Mouse (Mus musculus) cerebellum, postnatal 25 days (tissue): Measurements from ENCODE around the gene Katna1.
"Not testable (repeated sequence)": the region's sequence is repeated elsewhere in the genome, so short reads cannot be mapped to it uniquely, and the experiment has no call there.

ENCODE experiments used
- DNase-seq, 2 experiments: peaks; one replicate each; pipeline ENCODE4 v3.0.0; 2021; ENCODE audit warnings: mixed read lengths in 2 of 2

Gene Katna1

DNA sequence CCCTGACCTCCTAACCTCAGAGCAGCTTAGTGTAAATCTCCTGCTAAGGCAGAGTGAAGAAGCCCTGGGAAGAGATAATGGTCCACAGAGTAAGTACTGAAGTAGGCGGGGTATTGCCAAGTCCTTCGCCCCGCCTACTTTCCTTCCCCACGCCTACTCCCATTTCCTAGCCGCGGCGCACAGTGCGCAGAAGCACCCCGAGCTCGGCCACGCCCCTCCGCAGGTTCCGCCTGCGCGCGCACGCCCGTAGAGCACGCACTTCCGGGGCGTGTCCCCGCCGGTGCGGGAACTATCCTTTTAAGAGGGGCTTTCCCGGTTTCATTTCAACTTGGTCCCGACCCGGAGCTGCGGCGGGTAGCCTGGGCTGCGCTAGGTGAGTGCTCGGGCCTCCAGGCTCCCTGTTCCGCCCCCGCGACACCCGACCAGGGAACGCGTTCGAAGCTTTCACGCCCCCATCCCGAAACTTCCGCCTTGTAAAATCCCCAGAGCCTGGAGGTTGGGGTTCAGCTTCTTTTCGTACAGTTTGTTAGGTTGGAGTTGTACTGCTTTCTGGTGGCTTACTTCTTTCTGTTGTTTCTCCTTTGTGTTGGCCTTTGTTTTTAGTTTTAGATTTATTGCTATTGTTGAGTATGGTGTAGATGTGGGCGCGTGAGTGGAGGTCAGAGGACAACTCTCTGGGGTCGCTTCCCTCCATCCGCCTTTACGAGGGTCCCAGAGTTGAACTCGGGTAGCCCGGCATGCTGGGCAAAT, at the start of gene Katna1:
Gene Katna1 (plus strand): TSS at position 250 of the 750 bp plus-strand sequence.
- DNase-seq, result peak; percentile 87 to 95

DNA sequence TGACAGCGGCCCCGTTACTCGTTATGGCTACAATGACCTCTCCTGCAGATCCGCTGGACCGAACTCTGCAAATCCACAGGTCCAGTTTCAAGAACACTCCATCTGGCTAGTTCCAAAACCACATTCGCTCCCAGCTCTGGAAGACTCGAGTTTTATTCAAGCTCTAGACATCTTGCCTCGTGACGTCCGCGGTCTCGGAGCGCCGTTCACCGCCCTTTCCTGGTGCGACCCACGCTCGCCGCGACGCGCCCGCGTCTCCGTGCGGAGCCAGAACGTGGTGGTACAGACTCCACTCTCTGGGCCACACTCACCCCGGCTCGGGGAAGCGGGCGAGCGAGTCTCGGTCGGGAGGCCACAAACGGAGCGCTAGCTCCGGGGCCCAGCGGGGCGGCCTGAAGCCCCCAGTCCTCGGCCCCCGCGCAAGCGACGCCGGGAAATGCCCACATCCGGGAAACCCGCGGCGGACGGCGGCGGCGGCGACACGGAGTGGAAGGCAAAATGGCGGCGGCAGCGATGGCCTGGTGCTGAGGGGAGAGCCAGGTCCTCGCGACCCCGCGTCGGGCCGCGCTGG, 45.0 kb upstream of the Katna1 start, which contains the start of the genes Pcmt1 and Lats1:
Gene Pcmt1 (minus strand): TSS at position 406 of the 571 bp plus-strand sequence.
Gene Lats1 (plus strand): TSS at position 484 of the 571 bp plus-strand sequence.
- DNase-seq, result peak; percentile 94 to 95

DNA sequence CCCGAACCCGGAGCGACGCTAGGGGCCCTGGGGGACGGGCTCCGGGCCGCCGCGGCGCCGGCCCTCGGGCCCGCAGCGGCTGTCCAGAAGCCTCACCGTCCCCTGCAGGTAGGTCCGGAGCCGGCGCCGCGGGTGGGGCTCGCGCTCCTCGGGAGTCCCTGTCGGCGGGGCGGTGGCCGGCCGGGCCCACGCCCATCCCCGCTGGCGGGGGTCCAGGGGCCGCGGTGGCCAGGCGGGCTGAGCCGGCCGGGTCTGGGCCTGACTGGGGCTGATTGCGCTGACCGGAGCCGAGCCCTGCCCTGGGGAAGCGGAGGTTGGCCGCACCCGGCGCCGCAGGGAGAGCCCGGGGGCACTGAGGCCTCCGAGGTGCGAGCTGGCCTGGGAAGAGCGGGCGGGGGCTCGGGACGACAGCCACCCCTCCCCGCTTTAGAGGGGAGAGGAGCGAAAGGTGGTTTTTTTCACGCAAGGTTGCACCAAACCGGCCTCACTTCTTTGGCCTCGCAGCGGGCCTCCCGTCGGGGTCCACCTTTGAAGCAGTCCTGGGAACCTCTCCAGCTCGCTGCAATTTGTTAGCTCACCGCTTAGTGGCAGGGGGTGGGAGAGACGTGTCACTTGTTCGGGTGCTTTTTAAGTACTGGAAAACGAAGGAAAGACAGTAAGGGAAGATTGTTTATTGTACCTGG, 44.3 kb upstream of the Katna1 start:
- DNase-seq, result peak; percentile 81

DNA sequence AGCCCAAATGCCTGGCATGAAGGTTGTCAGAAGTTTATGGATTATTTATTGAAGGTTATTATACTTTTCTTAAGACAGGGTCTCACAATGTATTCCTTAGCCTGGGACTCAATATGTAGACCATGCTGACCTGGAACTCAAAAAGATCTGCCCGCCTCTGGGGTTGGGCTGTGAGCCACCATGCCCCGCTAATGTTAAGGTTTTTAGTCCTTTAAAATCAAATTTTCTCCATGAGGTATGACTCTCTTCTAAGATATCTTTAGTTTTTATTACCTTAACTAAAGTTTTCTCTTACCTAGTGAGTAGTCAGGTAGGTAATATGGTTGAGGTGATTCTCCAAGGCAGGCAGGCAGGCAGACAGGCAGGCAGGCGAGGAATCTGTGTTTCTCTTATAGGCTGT, 43.6 kb upstream of the Katna1 start:
- DNase-seq, result no peak

DNA sequence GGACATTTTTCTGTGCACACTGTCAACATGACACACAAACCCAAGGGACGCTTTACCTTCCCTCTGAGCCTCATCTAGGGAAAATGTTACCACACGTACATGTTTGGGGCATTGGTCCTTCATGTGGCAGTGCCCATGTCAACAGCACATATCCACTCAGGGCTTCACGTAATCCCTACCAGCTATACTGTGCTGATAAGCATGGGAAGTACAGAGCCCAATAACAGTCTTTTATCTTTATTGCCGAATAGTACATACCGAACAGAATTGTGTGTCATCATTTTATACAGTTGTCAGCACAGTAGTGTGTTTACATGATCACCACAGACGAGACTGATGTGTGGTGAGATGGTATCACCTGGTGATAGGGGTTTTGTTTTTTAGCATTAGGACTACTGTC, 38.9 kb upstream of the Katna1 start:
- no peak for DNase-seq

DNA sequence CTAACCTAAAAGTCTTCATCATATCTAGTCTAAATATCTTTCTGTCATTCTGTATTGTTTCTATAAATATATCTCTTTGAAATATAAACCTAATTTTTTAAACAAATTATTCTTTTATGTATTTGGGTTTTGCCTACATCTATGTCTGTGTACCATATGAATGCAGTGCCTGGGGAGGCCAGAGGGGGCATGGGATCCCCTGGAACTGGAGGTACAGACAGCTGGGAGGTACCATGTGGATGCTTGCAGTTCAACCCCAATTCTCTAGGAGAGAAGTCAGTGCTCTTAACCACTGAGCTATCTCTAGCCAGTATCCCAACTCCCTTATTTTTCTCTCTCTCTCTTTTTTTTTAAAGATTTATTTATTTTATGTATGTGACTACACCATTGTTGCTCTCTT, 30.5 kb upstream of the Katna1 start:
- no peak for DNase-seq

DNA sequence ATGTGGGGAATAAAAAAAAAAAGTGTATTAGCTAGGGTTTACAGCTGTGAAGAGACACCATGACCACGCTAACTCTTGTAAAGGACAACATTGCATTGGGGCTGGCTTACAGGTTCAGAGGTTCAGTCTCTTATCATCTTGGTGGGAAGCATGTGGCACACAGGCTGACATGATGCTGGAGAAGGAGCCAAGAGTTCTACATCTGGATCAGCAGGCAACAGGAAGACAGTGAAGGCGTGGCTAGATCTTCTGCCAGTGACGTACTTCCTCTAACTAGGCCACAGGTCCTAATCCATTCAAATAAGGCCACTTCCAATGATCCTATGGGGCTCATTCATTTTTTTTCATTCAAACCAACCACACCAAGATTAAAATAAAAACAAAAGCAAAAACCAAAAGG, 25.7 kb upstream of the Katna1 start:
- no peak for DNase-seq

DNA sequence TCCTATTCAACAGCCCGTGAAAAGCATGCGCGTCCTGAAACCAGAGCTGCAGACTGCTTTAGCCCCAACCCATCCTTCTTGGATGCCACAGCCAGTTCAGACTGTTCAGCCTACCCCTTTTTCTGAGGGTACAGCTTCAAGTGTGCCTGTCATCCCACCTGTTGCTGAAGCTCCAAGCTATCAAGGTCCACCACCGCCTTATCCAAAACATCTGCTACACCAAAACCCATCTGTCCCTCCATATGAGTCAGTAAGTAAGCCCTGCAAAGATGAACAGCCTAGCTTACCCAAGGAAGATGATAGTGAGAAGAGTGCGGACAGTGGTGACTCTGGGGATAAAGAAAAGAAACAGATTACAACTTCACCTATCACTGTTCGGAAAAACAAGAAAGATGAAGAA, 23.2 kb upstream of the Katna1 start:
- DNase-seq, result no peak

DNA sequence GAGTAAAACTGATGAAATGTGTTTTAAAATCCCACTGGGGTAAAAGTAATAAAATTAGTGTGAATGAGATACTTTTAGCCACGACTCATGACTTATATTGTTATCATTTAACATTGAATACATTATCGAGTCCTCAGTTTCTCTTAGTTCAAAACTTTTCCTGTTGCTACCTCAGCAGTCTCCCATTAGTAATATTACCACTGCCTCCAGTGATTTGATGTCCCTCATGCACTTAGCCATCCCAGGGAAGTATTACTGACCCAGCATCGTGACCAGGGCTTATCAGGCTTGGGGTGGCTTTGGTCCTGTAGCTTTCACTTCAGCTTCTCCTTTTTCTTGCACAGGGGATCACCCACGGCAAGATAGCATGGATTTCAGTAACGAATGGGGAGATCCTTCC, 15.7 kb upstream of the Katna1 start:
- no peak for DNase-seq

DNA sequence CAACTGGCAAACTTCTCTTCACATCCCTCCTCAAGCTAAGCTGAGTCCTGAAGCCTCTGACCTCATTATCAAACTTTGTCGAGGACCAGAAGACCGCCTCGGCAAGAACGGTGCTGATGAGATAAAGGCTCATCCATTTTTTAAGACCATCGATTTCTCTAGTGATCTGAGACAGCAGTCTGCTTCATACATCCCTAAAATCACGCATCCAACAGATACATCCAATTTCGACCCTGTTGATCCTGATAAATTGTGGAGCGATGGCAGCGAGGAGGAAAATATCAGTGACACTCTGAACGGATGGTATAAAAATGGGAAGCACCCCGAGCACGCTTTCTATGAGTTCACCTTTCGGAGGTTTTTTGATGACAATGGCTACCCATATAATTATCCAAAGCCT, 13.3 kb upstream of the Katna1 start:
- no peak for DNase-seq

DNA sequence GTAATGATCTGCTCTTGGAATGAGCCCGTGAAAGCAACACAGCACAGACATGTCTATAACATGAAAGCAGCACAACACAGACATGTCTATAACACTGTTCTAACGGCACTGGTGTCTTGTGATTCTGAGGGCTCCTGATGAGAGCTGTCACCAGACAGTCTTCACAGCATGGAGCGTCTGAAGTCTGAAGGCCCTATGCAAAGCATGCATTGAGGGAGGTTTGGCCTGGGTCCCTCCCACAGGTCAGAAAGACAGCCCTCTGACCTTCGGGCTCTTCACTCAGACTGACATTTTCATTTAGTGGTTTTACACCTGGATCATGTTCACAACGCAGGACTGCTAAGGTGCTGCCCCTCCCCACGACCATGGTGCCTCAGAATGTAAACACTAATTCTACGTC, 10.7 kb upstream of the Katna1 start:
- no peak for DNase-seq

DNA sequence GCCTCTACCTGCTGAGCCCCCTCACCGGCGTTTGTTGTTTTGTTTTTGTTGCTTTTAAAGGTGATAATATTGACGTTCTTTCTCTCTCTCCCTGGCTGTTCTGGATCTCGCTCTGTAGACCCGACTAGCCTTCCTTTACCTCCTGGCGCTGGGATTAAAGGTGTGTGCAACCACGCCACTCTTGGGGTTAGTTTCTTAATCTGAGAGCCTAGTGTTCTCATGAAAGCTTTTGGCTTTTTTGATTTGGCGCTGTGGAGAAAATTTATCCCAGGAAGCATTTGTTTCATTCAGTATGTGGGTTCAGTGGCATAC, 657 bp downstream of the Katna1 start:
- DNase-seq, result no peak

DNA sequence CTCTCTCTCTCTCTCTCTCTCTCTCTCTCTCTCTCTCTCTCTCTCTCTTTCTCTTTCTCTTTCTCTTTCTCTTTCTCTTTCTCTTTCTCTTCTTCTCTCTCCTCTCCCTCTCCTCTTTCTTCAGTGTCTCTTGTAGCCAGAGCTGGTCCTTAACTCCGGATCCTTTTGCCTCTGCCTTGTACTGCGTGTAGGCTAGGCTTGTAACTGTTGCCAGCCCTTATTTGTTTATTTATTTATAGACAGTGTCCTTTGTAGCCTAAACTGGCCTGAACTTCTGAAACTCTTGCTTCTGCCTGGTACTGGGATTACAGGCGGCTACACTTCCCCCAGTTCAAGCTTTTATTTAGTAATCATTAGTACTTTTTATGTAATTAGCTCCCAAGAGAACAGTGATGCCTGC, 1.2 kb downstream of the Katna1 start:
- DNase-seq, result no peak

DNA sequence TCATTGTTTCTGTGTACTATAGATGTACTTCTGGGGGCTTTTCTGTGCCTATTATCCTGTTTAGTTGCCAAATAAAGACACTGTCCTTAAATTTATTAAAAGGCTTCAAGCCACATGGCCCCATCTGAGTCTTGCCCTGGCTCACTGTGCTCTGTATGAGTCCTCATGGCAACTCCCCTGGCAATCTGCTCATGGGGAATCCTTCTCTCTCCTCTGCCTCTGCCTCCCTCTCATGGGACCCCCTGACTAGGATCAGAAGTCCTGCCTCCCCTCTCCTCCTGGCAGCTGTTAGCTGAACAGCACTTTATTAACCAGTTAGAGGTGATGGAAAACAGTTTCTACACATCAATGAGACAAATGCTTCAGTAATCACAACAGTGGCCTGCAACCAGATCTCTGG, 5.8 kb downstream of the Katna1 start:
- no peak for DNase-seq

DNA sequence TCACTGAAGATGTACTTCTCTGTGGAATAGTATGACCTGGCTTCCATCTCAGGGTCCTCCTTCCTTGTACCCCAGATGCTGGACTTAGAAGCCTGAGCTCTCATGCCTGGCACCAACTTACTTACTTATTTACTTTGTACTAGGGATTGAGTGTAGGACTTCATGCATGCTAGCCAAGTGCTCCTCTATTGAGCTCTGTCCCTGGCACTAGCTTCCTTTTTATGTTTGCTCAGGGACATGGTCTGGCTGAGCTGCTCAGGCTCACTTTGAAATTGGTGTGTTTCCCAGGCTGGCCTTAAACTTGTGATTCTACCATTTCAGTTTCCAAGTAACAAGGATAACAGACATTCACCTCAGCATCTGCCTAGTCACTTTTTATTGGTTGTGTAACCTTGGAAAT, 11.3 kb downstream of the Katna1 start:
- DNase-seq, result no peak

DNA sequence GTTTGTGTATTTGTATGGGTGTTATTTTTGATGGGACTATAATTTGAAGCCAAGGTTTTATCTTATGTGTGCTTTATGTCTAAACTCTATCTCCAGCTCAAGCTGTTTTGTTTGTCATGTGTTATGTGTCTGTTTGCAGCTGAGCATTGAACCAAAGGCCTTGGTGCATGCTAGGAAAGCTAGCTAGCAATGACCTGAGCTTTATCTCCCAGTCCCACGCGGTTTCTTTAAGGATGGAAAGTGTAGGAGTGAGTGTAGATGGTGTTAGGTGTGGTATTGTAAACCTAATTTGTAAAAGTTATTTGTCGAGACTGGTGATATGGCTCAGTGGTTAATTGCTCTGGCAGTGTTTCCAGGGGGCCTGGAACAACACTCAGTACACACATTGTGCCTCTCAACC, 12.1 kb downstream of the Katna1 start:
- DNase-seq, result no peak

DNA sequence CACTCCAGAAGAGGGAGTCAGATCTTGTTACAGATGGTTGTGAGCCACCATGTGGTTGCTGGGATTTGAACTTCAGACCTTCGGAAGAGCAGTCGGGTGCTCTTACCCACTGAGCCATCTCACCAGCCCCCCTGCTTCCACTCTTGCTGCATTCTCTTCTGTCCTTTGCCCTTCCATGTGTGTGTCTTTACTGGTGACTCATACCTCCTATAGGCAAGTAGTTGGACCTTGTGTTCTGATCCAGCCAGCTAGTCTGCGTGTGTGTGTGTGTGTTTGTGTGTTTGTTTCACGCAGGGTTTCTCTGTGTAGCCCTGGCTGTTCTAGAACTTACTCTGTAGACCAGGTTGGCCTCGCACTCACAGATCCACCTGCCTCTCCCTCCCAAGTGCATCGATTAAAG, 19.7 kb downstream of the Katna1 start:
- DNase-seq, result not testable (repeated sequence)

DNA sequence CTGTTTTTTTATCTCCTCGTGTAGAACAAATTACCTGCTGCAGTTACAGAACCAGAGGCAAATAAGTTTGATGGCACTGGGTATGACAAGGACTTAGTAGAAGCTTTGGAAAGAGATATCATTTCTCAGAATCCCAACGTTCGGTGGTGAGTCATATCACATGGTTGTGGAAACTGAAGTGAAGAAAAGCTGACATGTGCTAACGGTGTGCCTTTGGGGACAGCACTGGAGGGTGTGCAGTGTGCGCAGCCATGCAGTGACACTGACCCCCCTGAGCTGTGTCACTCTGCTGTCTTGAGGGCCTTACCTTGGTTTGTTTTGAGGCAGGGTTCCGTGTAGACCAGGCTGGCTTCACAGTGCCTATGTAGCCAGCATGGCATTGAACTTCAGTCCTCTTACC, 23.0 kb downstream of the Katna1 start:
- DNase-seq, result no peak

DNA sequence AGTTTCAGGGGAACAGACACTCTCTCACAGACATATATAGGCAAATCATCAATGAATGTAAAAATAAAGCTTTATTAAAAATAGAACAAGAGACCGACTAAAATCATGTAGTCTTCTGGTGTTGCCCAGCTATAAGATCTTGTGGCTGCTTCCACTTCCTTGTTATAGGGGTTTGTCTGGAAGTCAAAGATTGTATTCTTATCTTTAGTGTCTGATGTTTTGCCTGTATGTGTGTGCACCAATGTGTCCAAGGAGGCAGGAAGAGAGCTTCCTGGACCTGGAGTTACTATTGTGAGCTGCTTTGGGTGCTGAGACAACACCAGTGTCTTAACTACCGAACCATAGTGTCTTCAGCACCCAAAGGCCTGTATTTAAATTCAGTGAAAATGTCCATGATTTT, 31.7 kb downstream of the Katna1 start:
- DNase-seq, result no peak

DNA sequence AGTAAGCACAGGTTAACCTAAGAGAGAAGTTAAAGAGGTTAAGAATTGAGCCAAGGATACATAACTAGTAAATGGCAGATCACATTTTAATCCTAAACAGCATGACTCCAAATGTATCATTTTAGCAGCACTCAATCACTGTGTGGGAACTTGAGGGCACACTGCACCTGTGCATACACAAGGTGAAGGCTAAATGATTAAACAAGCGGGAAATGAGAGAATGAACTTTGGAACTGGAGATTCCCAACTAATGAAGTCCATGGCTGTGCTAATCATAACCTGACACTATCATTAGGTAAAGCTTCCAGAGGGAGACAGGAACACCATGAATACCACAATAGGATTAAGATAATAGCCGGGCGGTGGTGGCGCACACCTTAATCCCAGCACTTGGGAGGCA, 46.5 kb downstream of the Katna1 start:
- DNase-seq, result no peak

DNA sequence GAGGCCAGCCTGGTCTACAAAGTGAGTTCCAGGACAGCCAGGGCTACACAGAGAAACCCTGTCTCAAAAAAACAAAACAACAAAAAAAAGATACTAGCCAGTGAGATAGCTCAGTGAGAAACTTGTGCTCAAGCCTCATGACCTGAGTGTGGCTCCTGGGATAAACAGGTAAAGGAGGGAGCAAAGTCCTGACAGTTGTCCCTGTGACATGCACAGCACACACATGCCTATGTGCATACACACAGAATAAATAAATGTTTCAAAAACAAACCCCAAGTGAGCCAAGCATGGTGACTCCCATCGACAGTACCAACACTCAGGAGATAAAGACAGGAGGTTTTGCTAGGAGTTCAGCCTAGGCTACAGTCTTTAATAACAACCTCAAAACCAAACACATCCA, 47.0 kb downstream of the Katna1 start:
- DNase-seq, result no peak

DNA sequence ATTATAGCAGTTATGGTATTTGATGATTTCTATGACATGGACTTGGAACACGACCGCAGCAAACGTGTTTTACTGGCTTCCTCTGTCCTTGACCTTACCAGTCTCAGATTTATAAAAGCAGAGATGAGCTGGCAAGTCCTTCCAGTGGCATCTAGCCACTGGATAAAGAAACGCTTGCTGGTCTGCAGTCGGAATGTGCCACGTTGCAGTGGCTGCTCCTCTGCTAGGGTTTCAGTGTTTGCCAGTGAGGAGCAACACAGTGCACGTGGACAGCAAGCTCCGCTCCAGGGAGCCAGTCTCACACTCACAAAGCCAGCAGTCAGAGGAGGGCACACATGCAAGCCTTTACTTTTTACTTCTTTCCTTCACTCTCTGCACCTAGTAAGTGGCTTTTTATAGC, 49.6 kb downstream of the Katna1 start:
- DNase-seq, result no peak

DNA sequence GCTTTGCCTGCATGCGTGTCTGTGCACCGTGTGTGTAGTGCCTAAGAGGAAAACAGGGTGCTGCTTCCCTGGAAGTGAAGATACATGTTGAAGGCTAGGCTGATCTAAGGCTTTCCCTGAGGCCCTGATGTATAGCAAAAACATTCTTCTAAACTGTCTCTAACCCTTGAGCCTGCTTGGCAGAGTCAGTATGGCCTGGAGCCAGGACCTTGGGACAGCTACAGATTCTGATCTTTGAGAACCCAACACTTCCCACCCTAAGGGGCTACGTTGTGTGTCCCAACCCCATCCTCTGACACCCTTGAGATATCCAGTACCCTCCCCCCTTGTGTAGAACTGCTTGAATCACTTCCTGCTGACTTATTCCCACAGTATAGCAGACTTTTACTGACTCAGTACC, 52.6 kb downstream of the Katna1 start:
- peak in 1 of 2 experiments; percentile 24 for DNase-seq

DNA sequence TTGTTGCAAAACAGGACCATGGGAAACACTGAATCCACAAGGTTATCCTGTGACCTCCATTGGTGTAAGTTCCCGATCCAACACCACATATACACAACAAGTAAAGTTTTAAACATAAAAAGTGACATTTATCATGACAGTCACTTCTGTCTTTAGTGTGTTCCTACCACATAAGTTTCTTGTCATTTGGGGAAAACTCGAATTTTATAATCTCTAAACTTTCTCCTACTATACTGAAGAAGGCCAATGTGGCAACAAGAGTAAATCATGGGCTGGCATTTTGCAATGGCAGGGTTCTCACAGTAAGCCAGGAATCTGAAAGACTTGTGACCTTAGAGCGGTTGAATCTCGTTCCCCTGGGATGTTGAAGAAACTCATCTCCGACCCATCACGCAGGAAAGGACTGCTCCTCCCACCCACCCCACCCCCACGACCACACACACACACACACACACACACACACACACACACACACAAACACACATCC, 54.0 kb downstream of the Katna1 start:
- no peak for DNase-seq
